Mouse (Mus musculus) natural killer cell, adult 2 months (primary cell): ENCODE measurements around the gene Rhoa.
"Not testable (repeated sequence)": the region's sequence is repeated elsewhere in the genome, so short reads cannot be mapped to it uniquely, and the experiment has no call there.

ENCODE experiments used
- DNase-seq, 2 experiments: peaks; one replicate each; pipeline ENCODE4 v3.0.0; 2022; ENCODE audit warnings: low spot score in 2 of 2

Rhoa gene

GRCm38 (mm10) chr9:108287526-108288238, 18.2 kb upstream of the Rhoa start:
- DNase-seq = not testable (repeated sequence)

GRCm38 (mm10) chr9:108289347-108289746, 16.6 kb upstream of the Rhoa start:
- no peak for DNase-seq

- peak; percentile 86 to 87 for DNase-seq
These were observed 15.7 kb upstream of the Rhoa start, which contains the start of gene Nicn1 for GRCm38 (mm10) chr9:108290016-108290750. TSS of gene Nicn1 (plus strand) at chr9:108290429.

- DNase-seq = no peak
These were observed 15.2 kb upstream of the Rhoa start for GRCm38 (mm10) chr9:108290773-108291172.

- DNase-seq = no peak
These were observed 9.2 kb upstream of the Rhoa start, which contains the start of gene Amt for GRCm38 (mm10) chr9:108296453-108297355. TSS of gene Amt (plus strand) at chr9:108296853.

- DNase-seq = no peak
These were observed 4.1 kb upstream of the Rhoa start for GRCm38 (mm10) chr9:108301853-108302252.

GRCm38 (mm10) chr9:108304716-108305115, 1.2 kb upstream of the Rhoa start:
- DNase-seq = no peak

GRCm38 (mm10) chr9:108305170-108305569, 759 bp upstream of the Rhoa start:
- no peak for DNase-seq

GRCm38 (mm10) chr9:108306571-108306980, 647 bp downstream of the Rhoa start:
- DNase-seq = peak; percentile 75 to 85

GRCm38 (mm10) chr9:108307021-108307807, 1.3 kb downstream of the Rhoa start:
- DNase-seq = peak in 1 of 2 experiments; percentile 23

- DNase-seq = no peak
These were observed 2.2 kb downstream of the Rhoa start for GRCm38 (mm10) chr9:108308141-108308540.

- DNase-seq = no peak
These were observed 11.6 kb downstream of the Rhoa start for GRCm38 (mm10) chr9:108317572-108317971.

- DNase-seq = no peak
These were observed 12.5 kb downstream of the Rhoa start for GRCm38 (mm10) chr9:108318462-108318861.

- DNase-seq = not testable (repeated sequence)
These were observed 16.1 kb downstream of the Rhoa start for GRCm38 (mm10) chr9:108322054-108322453.

GRCm38 (mm10) chr9:108324784-108325183, 18.9 kb downstream of the Rhoa start:
- DNase-seq = no peak

- no peak for DNase-seq
These were observed 19.9 kb downstream of the Rhoa start for GRCm38 (mm10) chr9:108325811-108326210.

GRCm38 (mm10) chr9:108337848-108338550, 32.1 kb downstream of the Rhoa start:
- no peak for DNase-seq

GRCm38 (mm10) chr9:108338551-108338885, 32.6 kb downstream of the Rhoa start:
- DNase-seq = no peak

GRCm38 (mm10) chr9:108338886-108339781, 33.2 kb downstream of the Rhoa start, which contains the start of gene Gpx1:
TSS of gene Gpx1 (plus strand) at chr9:108338903.
- peak; percentile 85 to 88 for DNase-seq
